Mouse (Mus musculus) testis, adult 2 months (tissue): ENCODE data around the gene Pid1. TPM values are rescaled to one million over a fixed set of nuclear protein-coding genes. Genes with fewer than 3 reads are reported as not detected.

ENCODE experiments used
- H3K27ac ChIP-seq: fragments of 200-500 bp; 2 replicates; pipeline ENCODE4 v1.5.1; 2012; ENCODE audit warnings: low read depth, low read length; ENCODE audit not compliant: control insufficient read depth, insufficient read depth
- H3K27me3 ChIP-seq: fragments of 200-500 bp; 2 replicates; pipeline ENCODE4 v1.6.1; 2012; ENCODE audit warnings: mild to moderate bottlenecking, low read length, moderate library complexity; ENCODE audit not compliant: control insufficient read depth, insufficient read depth
- H3K36me3 ChIP-seq: fragments of 200-500 bp; 2 replicates; pipeline ENCODE4 v1.6.1; 2012; ENCODE audit warnings: mild to moderate bottlenecking, low read length; ENCODE audit not compliant: control insufficient read depth, insufficient read depth
- H3K4me1 ChIP-seq: fragments of 200-500 bp; 2 replicates; pipeline ENCODE4 v1.6.1; 2012; ENCODE audit warnings: low read length; ENCODE audit not compliant: control insufficient read depth, insufficient read depth
- H3K4me3 ChIP-seq: fragments of 200-500 bp; 2 replicates; pipeline ENCODE4 v1.5.1; 2012; ENCODE audit warnings: low read depth, mild to moderate bottlenecking, low read length, moderate library complexity, mixed read lengths; ENCODE audit not compliant: control insufficient read depth
- CTCF ChIP-seq: fragments of 200-500 bp; IDR thresholded peaks from 2 replicates; pipeline ENCODE4 v1.5.1; 2012; ENCODE audit warnings: low read depth, mild to moderate bottlenecking, inconsistent platforms, low read length, moderate library complexity; ENCODE audit not compliant: control insufficient read depth, insufficient read depth, insufficient replicate concordance
- POLR2A ChIP-seq: fragments of 200-500 bp; IDR thresholded peaks from 2 replicates; pipeline ENCODE4 v1.6.1; 2012; ENCODE audit warnings: low read depth, mild to moderate bottlenecking, inconsistent platforms, low read length, moderate library complexity; ENCODE audit not compliant: control insufficient read depth
- polyA plus RNA-seq: library from polyadenylated mRNA; depleted of rRNA; stranded (reverse); fragments of >200 nt; gene quantifications from 2 replicates; pipeline ENCODE4 v1.2.3, GENCODE M21; 2012

Gene Pid1
- polyA plus RNA-seq, 1 experiment = 0.95 TPM

DNA sequence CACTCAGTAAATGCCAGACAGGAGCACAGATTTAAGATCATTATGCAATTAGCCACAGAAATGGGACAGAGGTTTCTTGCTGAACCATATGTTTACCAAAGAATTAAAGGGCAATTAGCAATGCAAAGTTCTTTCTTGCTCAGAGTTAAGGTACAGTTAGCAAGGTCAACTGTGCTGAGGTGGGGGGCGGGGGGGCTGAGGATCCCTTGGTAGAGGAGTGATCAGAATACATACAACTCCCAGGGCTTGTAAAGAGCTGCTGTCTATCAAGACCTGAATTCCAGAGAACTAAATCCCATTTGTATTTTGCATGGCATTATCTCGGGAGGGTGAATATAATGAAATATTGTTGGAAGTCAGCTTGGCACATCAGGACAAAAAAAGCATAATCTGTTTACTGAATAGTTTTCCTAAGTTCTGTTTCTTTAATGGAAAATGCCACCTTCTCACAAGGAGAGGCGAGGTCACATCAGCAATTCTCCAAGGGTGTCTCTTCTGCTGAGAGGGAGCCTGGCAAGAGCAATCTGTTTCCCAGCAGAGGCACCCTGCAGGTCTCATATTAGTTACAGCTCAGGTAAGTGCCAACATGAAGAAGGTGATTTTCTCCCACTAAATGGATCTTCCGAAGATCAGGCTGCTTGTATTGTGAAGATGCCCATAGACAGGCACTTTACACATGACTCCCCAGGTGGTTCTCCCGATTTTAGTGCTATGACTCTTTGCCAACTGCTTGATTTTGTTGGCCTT, 306.9 kb downstream of the Pid1 start:
- Histone ChIP-seq H3K4me1 (no peaks in the 10 kb centered on the region), H3K4me3 (no peak overlapping the region), H3K27ac (no peak overlapping the region), H3K36me3 (no peaks in the 10 kb centered on the region), H3K27me3 (no peaks in the 10 kb centered on the region)
- TF ChIP-seq CTCF = no peak

DNA sequence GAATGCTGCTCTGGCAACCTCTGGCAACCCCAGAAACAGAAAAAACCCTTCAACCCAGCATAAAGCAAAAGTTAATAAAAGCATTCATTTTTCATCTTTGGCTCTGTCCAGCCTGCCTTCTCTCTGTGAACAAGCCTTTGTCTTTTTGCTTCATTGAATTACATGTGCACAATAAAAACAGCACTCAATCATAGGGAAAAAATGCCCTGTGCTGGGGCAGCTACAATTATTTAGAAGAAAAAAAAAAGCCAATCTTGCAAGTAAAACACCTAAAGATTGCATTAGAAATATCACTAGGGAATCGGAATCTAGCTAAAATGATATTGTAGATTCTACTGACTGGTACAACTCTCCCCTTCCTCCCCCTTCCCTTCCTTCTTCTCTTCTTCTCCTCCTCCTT, 307.7 kb downstream of the Pid1 start:
- H3K36me3 ChIP-seq = no peaks in the 10 kb centered on the region

DNA sequence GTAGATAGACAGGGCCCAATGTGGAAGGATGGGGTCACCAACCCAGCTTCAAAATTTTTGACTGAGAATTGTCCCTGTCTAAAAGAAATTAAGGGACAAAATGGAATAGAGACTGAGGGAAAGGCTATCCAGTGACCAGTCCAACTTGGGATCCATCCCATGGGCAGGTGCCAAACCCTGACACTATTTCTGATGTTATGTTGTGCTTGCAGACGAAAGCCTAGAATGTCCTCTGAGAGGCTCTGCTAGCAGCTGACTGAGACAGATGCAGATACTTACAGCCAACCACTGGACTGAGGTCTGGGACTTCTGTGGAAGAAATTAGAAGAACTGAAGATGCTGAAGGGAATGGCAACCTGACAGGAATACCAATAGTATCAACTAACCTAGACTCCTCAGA, 338.2 kb downstream of the Pid1 start:
- TF ChIP-seq POLR2A (no peak), CTCF (no peak)
- H3K4me3 ChIP-seq = no peak overlapping the region
- no peaks in the 10 kb centered on the region for H3K27me3 ChIP-seq
- no peaks in the 10 kb centered on the region for H3K36me3 ChIP-seq
- H3K27ac ChIP-seq = no peak overlapping the region
- H3K4me1 ChIP-seq = no peaks in the 10 kb centered on the region

More for the DNA sequence above, 307.7 kb downstream of the Pid1 start:
- Histone ChIP-seq H3K4me3 (no peak overlapping the region), H3K4me1 (no peaks in the 10 kb centered on the region), H3K27ac (no peak overlapping the region), H3K27me3 (no peaks in the 10 kb centered on the region)
- TF ChIP-seq POLR2A = no peak
- TF ChIP-seq CTCF = no peak

DNA sequence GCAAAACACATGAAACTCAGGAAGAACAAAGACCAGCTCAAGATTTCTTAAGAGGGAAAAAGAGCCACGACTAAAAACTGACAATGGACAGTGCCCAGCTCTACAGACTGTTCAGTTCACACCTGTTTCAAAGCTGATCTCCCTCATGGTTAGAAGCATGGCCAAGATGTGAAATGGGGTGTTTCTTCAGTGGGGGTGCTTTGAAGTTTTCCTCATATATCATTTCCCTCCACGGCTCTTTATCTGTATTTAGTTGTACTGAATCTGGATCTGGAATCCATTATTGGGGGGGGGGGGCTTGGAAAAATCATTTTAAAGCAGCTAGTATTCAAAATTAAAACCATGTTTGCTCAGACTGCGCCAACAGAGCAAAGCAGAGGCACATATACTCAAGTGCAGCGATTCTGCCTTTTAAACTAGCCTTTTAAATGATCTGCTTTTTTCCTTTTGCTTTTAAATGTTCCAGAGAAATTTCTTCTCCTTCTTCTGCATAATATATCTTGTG, 351.1 kb downstream of the Pid1 start:
- H3K36me3 ChIP-seq = no peaks in the 10 kb centered on the region
- H3K27me3 ChIP-seq = no peaks in the 10 kb centered on the region
- no peak overlapping the region for H3K4me3 ChIP-seq
- H3K4me1 ChIP-seq = no peaks in the 10 kb centered on the region
- H3K27ac ChIP-seq = no peak overlapping the region
- TF ChIP-seq CTCF (no peak), POLR2A (no peak)

DNA sequence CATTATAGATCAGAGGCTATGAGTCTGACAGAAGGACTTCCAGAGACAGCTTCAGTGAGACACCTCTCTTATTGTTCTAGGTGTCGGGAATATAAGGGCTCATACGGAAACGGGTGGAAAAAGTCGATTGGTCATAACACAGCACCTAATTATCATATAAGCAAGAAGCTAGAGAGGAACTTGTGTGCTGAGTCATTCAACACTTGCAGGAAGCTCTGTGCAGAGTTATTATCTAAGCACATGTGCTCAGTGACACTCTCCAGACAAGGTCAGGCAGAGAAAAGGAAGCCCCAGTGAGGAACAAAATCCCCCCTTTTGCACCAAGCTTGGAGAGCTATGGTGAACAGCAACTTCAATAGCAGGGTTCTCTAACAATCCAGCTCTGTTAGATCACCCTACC, 361.4 kb downstream of the Pid1 start:
- Histone ChIP-seq H3K36me3 (no peaks in the 10 kb centered on the region), H3K4me1 (peaks cover 4% of the 10 kb centered on the region; the same call in 1 of the 2 replicates), H3K4me3 (no peak overlapping the region), H3K27me3 (no peaks in the 10 kb centered on the region), H3K27ac (no peak overlapping the region)
- TF ChIP-seq CTCF (no peak), POLR2A (no peak)
